Mouse (Mus musculus): ENCODE data around the gene Sec11a. TPM values are rescaled to one million over a fixed set of nuclear protein-coding genes. Genes with fewer than 3 reads are reported as not detected.
"Not testable (repeated sequence)": the region's sequence is repeated elsewhere in the genome, so short reads cannot be mapped to it uniquely, and the experiment has no call there.

The Sec11a gene
- total RNA-seq (2021) = 100 to 1,000 TPM in 1 of 2 experiments, 10 to 100 TPM in 1; 57.1 to 103 TPM
- 21.9 and 40.8 TPM in 2 replicates for polyA plus RNA-seq (2012; rRNA removed)
- long read RNA-seq, transcript Sec11a-201 (6 exons, 1,345 nt) = major isoform, 66 of 71 reads
- long read RNA-seq, partial matches to known transcripts = 1 of 71 reads
- long read RNA-seq, other reads (novel, unspliced or antisense) = 4 of 71 reads

GRCm38 (mm10) chr7:80947445-80948350 is at the start of gene Sec11a:
Sec11a (minus strand) TSS chr7:80947780.
- peak; percentile 95 for DNase-seq

DNA sequence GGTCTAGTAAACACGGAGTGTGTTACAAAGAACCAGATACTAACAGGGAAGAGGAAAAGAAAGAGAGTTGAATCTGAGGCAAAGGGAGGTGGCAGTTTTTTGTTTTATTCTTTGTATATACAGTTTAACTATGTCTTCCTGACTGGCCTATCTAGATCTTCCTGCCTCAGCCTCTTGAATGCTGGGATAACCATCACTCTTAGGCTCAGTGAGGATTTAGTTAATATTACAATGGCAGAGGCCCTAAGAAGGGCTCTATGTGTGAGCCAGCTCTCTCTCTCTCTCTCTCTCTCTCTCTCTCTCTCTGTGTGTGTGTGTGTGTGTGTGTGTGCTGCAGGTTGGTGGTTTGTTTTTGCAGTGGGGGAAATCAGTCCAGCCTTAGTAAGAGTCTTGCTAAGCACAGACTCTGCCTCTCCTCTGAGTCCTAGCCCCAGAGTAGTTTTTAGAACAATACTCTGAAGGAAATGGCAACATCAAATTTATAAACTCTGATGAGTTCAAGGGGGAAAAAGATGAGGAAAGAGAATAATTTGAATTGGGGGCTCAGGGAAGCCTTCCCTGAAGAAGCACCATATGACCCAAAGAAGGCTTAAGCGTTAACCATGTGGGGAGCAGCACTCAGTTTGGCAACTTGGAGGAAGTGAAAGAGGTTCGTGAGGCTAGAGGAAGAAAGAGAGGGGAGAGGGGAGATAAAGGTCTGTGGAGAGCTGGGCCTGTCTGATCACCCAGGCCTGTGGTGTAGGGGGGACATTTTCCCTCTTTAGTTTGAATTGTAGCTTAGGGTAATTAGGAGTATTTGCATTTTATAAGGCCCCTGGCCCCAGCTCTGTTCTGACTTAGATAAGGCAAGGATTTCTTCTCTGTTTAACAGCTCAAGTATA is 47.9 kb upstream of the Sec11a start:
- DNase-seq = no peak

GRCm38 (mm10) chr7:80994663-80995005 is 47.1 kb upstream of the Sec11a start:
- DNase-seq = no peak

GRCm38 (mm10) chr7:80993834-80994662 is 46.5 kb upstream of the Sec11a start:
- no peak for DNase-seq

GRCm38 (mm10) chr7:80992980-80993833 is 45.6 kb upstream of the Sec11a start, which contains the start of gene Zfp592:
Zfp592 (plus strand) TSS chr7:80993681.
- peak; percentile 94 for DNase-seq

GRCm38 (mm10) chr7:80992631-80992979 is 45.0 kb upstream of the Sec11a start:
- DNase-seq = no peak

- no peak for DNase-seq
Measured at GRCm38 (mm10) chr7:80992063-80992462, 44.5 kb upstream of the Sec11a start.

- DNase-seq = no peak
Measured at GRCm38 (mm10) chr7:80991589-80991988, 44.0 kb upstream of the Sec11a start.

- no peak for DNase-seq
Measured at GRCm38 (mm10) chr7:80990276-80990675, 42.7 kb upstream of the Sec11a start.

DNA sequence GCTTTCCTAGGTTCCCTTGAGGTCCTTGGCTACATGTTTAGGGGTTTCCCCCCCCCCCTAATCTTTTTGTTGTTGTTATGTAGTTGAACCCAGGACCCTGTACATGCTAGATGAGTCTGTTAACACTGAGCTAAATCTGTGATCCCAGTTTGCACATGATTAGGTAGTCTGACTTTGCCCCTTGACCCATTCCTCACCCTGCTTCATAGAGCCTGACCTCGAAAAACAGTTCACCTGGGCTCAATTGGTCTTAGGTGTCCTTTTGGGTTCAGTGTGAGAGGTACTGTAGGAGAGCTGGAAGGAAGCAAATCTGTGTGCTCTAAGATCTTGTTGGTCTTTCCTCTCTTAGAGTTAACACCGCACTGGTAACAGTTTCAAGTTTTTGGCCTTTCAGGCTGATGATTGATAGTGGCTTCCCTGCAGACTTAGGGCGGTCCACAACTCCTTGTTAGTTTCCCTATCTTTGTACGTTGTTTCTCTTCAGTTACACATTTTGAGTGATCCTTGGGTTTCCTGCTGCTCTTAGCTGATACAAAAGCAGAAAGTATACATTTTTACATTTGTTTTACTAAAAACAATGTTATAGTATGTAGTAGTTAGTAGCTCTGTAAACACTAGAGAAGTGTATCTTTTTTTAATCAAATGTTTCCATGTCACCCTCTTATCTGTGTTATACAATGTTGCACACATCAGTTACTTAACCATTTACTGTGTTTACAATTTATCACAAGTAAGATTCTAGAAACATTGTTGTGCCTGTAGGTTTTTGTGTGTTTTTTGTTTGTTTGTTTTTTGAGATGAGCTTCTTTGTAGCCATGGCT is 40.4 kb upstream of the Sec11a start:
- no peak for DNase-seq

- DNase-seq = no peak
Measured at GRCm38 (mm10) chr7:80986458-80987187, 39.0 kb upstream of the Sec11a start.

GRCm38 (mm10) chr7:80980566-80980965 is 33.0 kb upstream of the Sec11a start:
- no peak for DNase-seq

DNA sequence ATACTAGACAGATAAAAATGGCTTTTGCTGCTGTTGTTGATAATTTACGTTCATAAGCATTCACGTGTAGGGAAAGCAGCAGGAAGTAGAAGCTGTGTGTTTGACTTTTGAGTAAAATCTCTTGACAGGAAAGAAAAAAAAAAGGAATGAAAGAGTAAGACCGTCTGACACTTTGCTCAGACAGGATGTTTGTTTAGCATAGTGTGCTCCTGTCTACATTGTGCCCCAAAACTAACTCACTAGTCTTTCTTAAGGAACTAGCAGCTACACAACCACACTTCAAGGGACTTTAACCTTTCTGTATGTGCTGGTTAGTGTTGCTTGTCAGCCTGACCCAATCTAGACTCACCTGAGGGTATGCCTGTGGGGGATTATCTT is 26.0 kb upstream of the Sec11a start:
- not testable (repeated sequence) for DNase-seq

DNA sequence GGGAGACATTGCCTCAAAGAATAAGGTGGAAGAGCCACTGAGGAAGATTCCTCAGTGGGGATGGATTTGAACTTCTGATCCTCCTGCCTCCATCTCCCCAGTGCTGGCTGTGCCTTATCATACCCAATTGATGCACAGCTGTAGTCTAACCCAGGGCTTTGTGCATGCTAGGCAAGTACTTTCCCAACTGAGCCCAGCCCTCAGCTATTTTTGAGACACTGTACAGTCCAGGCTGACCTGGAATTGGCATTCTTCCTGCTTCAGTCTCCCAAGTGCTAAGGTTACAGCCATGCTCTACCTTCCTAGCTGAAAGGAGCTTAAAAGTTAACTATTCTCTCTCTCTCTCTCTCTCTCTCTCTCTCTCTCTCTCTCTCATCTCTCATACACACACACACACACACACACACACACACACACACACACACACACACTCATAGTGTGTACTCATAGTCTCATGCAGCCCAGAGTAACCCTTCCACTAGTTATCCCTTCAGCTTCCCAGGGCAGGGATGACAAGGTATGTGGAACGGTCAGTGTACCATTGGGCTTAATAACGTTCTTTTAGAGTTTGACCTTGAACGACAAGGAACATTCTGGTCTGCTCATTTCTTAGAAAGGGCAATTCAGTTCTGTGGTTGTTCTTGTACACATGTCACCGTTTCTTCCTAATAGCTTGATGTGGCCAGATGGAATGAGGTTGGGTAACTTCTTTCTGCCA is 25.5 kb upstream of the Sec11a start:
- not testable (repeated sequence) for DNase-seq

DNA sequence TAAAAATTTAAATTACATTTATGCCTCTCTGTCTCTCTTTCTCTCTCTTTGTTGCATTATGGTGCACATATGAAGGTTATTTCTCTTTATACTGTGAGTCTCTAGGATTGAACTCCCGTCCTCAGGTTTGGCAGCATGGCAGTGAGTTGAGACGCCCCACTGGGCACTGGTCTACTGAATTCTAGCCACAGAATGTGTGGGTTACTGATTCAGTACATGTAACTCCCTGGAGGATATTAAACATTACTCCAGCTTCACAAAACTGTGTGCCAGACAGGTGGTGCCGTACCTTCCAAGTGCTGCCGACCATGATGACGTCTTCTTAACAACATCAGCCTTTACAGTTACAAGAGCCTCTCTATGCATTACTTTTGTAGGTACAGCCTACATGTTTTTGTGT is 24.5 kb upstream of the Sec11a start:
- DNase-seq = no peak

DNA sequence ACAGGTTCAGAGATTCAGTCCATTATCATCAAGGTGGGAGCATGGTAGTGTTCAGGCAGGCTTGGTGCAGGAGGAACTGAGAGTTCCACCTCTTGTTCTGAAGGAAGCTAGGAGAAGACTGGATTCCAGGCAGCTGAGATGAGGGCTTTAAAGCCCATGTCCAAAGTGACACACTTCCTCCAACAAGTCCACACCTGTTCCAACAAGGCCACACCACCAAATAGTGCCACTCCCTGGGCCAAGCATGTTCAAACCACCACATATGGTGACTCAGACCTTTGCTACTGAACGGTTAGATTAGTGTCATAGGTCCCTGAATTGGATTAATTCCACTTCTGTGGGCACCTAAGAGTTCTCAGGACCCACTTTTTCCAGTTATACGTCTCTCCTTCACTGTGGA is 23.8 kb upstream of the Sec11a start:
- DNase-seq = no peak

GRCm38 (mm10) chr7:80970913-80971312 is 23.3 kb upstream of the Sec11a start:
- DNase-seq = peak; percentile 64

DNA sequence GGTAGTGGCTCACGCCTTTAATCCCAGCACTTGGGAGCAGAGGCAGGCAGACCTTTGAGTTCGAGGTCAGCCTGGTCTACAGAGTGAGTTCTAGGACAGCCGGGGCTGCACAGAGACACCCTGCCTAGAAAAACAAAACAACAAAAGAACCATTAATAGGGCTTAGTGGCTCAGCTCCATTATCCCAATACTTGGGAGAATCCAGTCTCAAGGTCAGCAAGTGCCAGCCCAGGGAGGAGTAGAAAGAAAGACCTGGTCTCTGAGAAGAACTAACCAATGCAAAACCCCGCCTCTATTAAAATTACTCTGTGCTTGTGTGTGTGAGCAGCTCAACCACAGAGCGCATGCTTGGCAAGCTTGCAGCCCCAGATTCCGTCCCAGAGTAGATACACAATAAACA is 15.2 kb upstream of the Sec11a start:
- no peak for DNase-seq

All from adrenal gland, adult 2 months (tissue).